Mouse (Mus musculus): ENCODE measurements around the gene Stap1. TPM values are rescaled to one million over a fixed set of nuclear protein-coding genes. Genes with fewer than 3 reads are reported as not detected.

Gene Stap1
- polyA plus RNA-seq (2017; shearing (Covaris generic)), result 92.6 TPM

DNA sequence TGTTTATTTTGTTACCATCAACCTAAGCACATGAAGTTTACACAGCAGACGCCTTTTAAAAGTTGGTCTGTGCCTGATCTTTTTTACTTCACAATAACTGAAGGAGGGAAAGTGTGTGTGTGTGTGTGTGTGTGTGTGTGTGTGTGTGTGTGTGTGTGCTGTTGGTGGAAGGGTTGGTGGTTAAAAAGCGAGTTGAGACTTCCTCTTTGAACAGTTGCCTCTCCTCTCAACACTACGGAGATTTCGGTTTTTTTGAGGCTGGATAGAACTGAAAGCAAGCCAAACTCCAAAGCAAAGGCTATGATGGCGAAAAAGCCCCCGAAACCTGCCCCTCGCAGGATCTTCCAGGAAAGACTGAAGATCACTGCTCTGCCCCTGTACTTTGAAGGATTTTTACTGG, at the start of gene Stap1:
Gene Stap1 (plus strand): TSS at position 209 of the 400 bp plus-strand sequence.

DNA sequence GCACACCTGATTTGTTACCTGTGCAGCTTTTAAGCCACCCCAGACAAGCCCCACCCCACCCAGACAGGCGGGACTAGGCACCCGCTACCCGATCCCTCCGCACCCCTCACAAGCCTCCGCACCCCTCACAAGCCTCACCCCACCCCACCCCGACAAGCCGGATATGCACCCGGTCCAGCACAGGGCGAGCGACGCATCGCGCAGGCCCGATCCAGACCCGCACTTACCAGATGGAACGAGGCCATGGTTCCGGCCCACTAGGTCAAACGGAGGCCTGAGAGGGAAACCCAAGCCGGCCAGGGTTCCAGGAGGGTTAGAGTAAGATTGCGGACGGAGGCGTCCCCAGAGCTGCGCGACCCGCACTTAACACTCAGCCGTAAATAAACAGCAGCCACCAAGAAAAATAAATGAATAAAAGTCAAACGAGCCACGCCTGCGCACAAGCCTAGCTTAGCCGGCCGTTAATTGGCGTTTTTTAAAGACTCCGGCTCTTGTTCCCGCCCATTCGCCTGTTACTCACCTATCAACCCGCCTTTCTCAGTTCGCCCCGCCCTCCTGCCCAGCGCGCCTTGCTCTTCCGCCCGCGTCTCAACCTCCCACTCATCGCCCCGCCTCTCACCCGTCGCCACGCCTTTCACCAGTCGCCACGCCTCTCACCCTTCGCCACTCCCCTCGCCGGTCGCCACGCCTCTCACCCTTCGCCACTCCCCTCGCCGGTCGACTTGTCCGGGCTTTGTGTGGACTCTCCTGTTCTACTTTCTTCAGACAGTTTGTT, 6.3 kb upstream of the Stap1 start, which contains the start of gene Cenpc1:
Gene Cenpc1 (minus strand): TSS at position 483 of the 775 bp plus-strand sequence.

Other genes with a start within 250 kb of the Stap1 start
- gene Cenpc1, start 6.2 kb upstream of the Stap1 start, polyA plus RNA-seq (2017; shearing (Covaris generic)), result 21.2 TPM
- 31.2 TPM for gene Uba6, start 101.1 kb downstream of the Stap1 start, polyA plus RNA-seq (2017; shearing (Covaris generic))
- not detected for gene Gnrhr, start 126.2 kb downstream of the Stap1 start, polyA plus RNA-seq (2017; shearing (Covaris generic))
- gene Tmprss11c, start 217.6 kb downstream of the Stap1 start, polyA plus RNA-seq (2017; shearing (Covaris generic)), result not detected